Mouse (Mus musculus) lung, postnatal 0 days (tissue): Measurements from ENCODE around the gene Ttc14. TPM values are rescaled to one million over a fixed set of nuclear protein-coding genes. Genes with fewer than 3 reads are reported as not detected.

ENCODE experiments used
- ATAC-seq: fragments of 200-750 bp; cut with Nextera tagmentation; 2 replicates; pipeline ENCODE4 v1.8.0; 2017; ENCODE audit warnings: moderate library complexity
- DNase-seq: peaks from one replicate; pipeline ENCODE4 v3.0.0-alpha.2; 2016; ENCODE audit warnings: low spot score
- H3K27ac ChIP-seq: fragments of 300-500 bp; sonication (generic); 2 replicates; pipeline ENCODE4 v1.5.1; 2014; ENCODE audit warnings: antibody characterized with exemption, mild to moderate bottlenecking, low read length, mixed read lengths
- H3K27me3 ChIP-seq: fragments of 300-500 bp; sonication (generic); replicated peaks from 2 replicates; pipeline ENCODE4 v1.6.1; 2014; ENCODE audit warnings: low read length, mixed read lengths; ENCODE audit not compliant: insufficient read depth
- H3K36me3 ChIP-seq: fragments of 300-500 bp; sonication (generic); 2 replicates; pipeline ENCODE4 v1.6.1; 2014; ENCODE audit warnings: low read length, mixed read lengths; ENCODE audit not compliant: insufficient read depth
- H3K4me1 ChIP-seq: fragments of 300-500 bp; sonication (generic); 2 replicates; pipeline ENCODE4 v1.6.1; 2014; ENCODE audit warnings: antibody characterized with exemption, low read depth, low read length, mixed read lengths; ENCODE audit not compliant: insufficient read depth
- H3K4me2 ChIP-seq: fragments of 300-500 bp; sonication (generic); replicated peaks from 2 replicates; pipeline ENCODE4 v1.6.1; 2014; ENCODE audit warnings: low read depth, mild to moderate bottlenecking, low read length, moderate library complexity, mixed read lengths
- H3K4me3 ChIP-seq: fragments of 300-500 bp; sonication (generic); 2 replicates; pipeline ENCODE4 v1.5.1; 2014; ENCODE audit warnings: low read depth, low read length
- H3K9ac ChIP-seq: fragments of 300-500 bp; sonication (generic); replicated peaks from 2 replicates; pipeline ENCODE4 v1.6.1; 2014; ENCODE audit warnings: low read depth, mild to moderate bottlenecking
- H3K9me3 ChIP-seq: fragments of 300-500 bp; sonication (generic); 2 replicates; pipeline ENCODE4 v1.6.1; 2016; ENCODE audit warnings: low read length, mixed read lengths
- CTCF ChIP-seq: IDR thresholded peaks from 2 replicates; pipeline ENCODE4 v1.5.1; 2016; ENCODE audit warnings: antibody characterized with exemption, mild to moderate bottlenecking
- EP300 ChIP-seq: IDR thresholded peaks from 2 replicates; pipeline ENCODE4 v1.6.1; 2016; ENCODE audit warnings: antibody characterized with exemption, mild to moderate bottlenecking, control low read depth
- WGBS: fragments of 180-500 bp; shearing (Covaris S2); extraction: QIAGEN DNeasy Blood & Tissue Kit; methylation state at CpG from one replicate; pipeline ENCODE4 v1.1.7; 2014; 5-methylcytosine and 5-hydroxymethylcytosine counted together
- polyA plus RNA-seq: library from polyadenylated mRNA; unstranded; fragments of >200 nt; fragmentation: Nextera tagmentation; extraction: Ambion mirVana; gene quantifications from 2 replicates; pipeline ENCODE4 v1.2.1, GENCODE M21; 2015

The Ttc14 gene
- polyA plus RNA-seq, 1 experiment from 2014 or later: 47.5 TPM

DNA sequence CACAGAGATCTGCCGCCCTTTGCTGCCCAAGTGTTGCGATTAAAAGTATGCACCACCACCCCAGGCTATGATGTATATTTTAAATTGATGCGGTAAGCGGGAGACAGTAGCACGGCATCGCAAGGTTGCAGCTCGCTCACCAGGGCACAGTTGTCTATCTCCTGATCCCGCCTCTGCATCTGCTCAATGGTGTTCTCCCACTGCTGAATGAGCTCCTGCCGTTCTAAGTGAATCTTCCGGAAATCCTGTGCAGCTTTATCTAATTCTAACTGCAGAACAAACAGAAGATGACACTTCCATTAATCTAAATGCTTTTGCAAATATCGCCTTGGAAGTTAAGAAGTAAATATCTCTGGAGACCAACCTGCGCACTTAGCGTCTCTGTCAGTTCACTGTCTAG is 36.9 kb downstream of the Ttc14 start:
- H3K36me3 ChIP-seq: no peaks in the 10 kb centered on the region
- no peak overlapping the region for H3K4me2 ChIP-seq
- no peaks in the 10 kb centered on the region for H3K4me1 ChIP-seq
- H3K27me3 ChIP-seq: no peaks in the 10 kb centered on the region
- H3K9me3 ChIP-seq: no peaks in the 10 kb centered on the region
- DNase-seq: no peak
- H3K4me3 ChIP-seq: no peak overlapping the region
- 76% methylated on average over 13 of the region's 13 CpGs for WGBS
- H3K27ac ChIP-seq: no peak overlapping the region
- TF ChIP-seq EP300: no peak
- no peak for TF ChIP-seq CTCF
- no peak overlapping the region for H3K9ac ChIP-seq
- no peak for ATAC-seq

DNA sequence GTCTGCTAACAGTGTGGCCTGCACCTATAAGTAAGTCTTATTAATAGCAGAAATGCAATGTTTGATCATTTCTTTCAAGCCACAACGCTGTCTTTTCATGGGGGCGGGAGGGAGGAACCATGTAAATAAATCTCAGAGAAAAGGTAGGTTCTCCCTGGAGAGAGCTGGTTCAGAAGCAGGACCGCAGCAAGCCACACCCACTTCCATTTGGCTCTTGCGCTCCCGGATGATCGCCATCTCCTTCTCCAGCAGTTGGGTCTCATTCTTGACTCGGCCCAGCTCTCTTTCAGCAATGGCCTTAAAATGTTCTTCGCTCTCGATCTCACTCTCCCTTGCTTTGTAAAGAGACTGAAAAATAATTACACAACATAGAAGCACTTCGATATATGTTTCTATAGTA is 39.2 kb downstream of the Ttc14 start:
- H3K4me3 ChIP-seq: 0 out of 2 replicates have a peak overlapping the region, but pooled peaks have one; percentile 3

GRCm38 (mm10) chr3:33843801-33844632 is 44.4 kb downstream of the Ttc14 start, which contains the start of gene Ccdc39:
Gene Ccdc39 (minus strand): TSS chr3:33844310.
- no peak within 1 kb of the TSS for H3K27ac ChIP-seq
- ATAC-seq (peak; percentile 93), DNase-seq (peak; percentile 85)
- no peaks in the 10 kb centered on the region for H3K4me1 ChIP-seq
- no peaks in the 10 kb centered on the region for H3K36me3 ChIP-seq
- no peaks in the 10 kb centered on the region for H3K9me3 ChIP-seq
- H3K4me3 ChIP-seq: peak within 1 kb of the TSS; percentile 38
- peak within 1 kb of the TSS; percentile 9; the same call in 1 of the 2 replicates for H3K9ac ChIP-seq
- 4% methylated on average over 26 of the region's 26 CpGs for WGBS
- peak within 1 kb of the TSS; percentile 76 for H3K4me2 ChIP-seq
- H3K27me3 ChIP-seq: no peaks in the 10 kb centered on the region
- no peak for TF ChIP-seq EP300
- no peak for TF ChIP-seq CTCF

More for the DNA sequence above, 39.2 kb downstream of the Ttc14 start:
- WGBS: 38% methylated on average over 10 of the region's 10 CpGs
- DNase-seq (no peak), ATAC-seq (no peak)
- H3K36me3 ChIP-seq: no peaks in the 10 kb centered on the region
- H3K4me1 ChIP-seq: no peaks in the 10 kb centered on the region
- no peak overlapping the region for H3K27ac ChIP-seq
- TF ChIP-seq EP300 (no peak), CTCF (no peak)
- peak overlapping the region; percentile 22; the same call in 1 of the 2 replicates for H3K4me2 ChIP-seq
- H3K27me3 ChIP-seq: no peaks in the 10 kb centered on the region
- no peaks in the 10 kb centered on the region for H3K9me3 ChIP-seq
- H3K9ac ChIP-seq: no peak overlapping the region

DNA sequence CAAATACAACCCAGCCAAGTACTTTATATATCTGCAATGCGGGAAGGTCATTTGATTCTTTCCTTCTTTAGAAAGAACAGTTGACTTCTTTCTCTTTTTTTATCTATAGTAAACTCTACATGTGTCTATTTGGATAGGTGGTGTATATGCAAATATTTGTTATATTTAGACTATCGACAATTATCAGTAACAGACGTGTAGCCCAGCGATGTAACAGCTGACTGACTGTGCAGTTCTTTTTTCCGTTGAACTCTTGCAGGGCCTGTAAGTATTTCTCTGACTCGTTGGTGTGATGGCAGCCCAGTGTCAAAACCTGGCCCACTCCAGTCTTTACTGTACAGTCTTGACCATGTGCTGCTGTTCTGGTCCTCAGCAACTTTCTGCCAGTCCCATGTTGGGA is 47.0 kb downstream of the Ttc14 start:
- Histone ChIP-seq H3K9me3 (no peaks in the 10 kb centered on the region), H3K4me3 (no peak overlapping the region), H3K36me3 (no peaks in the 10 kb centered on the region), H3K9ac (no peak overlapping the region), H3K4me2 (no peak overlapping the region), H3K4me1 (no peaks in the 10 kb centered on the region), H3K27me3 (no peaks in the 10 kb centered on the region), H3K27ac (no peak overlapping the region)
- DNase-seq (no peak), ATAC-seq (no peak)
- no peak for TF ChIP-seq EP300
- TF ChIP-seq CTCF: no peak
- 61% methylated on average over 6 of the region's 6 CpGs for WGBS

DNA sequence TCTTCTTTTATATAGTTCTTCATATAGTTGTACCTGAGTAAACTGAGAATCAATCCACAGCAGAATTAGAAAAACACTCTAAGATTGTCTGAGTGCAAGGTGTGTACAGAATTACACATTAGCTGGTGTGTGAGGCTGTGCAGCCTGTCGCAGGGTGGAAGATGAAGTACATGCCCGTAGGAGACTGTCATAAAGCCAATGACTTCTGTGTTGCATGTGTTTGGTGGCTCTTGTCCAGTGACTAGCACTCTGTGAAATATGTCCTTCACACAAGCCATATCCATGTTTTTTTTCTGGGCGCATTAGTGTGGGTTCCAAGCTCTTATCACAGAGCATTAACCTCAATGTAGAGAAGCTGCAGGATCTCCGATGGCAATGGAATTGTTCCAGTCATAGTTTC is 51.2 kb downstream of the Ttc14 start:
- 83% methylated on average over 4 of the region's 4 CpGs for whole genome bisulfite sequencing
- H3K4me1 ChIP-seq: no peaks in the 10 kb centered on the region
- no peak for DNase-seq
- no peak overlapping the region for H3K4me2 ChIP-seq
- no peaks in the 10 kb centered on the region for H3K9me3 ChIP-seq
- TF ChIP-seq CTCF (no peak), EP300 (no peak)
- ATAC-seq: no peak
- H3K9ac ChIP-seq: no peak overlapping the region
- no peak overlapping the region for H3K27ac ChIP-seq
- H3K4me3 ChIP-seq: no peak overlapping the region
- no peaks in the 10 kb centered on the region for H3K27me3 ChIP-seq
- no peaks in the 10 kb centered on the region for H3K36me3 ChIP-seq

DNA sequence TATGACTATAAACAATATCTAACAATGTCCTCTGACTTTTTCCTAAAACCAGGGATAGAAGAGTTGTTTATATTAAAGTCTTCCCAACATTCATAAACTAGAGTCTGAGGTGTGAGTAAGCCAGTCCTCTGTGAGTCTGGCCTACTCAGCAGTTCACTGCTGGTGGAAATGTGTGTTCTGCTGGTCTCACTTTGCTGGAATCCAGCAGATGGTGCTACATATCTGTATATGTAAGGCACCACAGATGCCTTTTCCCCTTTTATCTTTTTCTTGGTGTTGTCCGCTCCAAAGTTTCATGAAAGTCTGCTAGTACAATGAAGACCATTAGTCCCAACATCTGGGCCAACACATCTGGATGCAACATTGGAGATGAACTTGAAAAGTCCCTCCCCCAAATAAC is 53.4 kb downstream of the Ttc14 start:
- H3K27me3 ChIP-seq: no peaks in the 10 kb centered on the region
- DNase-seq: no peak

More for the DNA sequence above, 53.4 kb downstream of the Ttc14 start:
- Histone ChIP-seq H3K4me3 (no peak overlapping the region), H3K27ac (no peak overlapping the region), H3K9me3 (no peaks in the 10 kb centered on the region), H3K4me1 (no peaks in the 10 kb centered on the region), H3K4me2 (no peak overlapping the region), H3K9ac (no peak overlapping the region), H3K36me3 (no peaks in the 10 kb centered on the region)
- TF ChIP-seq EP300 (no peak), CTCF (peak; percentile 16; the same call in 1 of the 2 replicates)
- 65% methylated on average over 1 of the region's 1 CpGs for WGBS
- no peak for ATAC-seq
